Mouse (Mus musculus) gastrocnemius, postnatal 25 days (tissue): ENCODE data around the gene Ppp2r5d. TPM values are rescaled to one million over a fixed set of nuclear protein-coding genes. Genes with fewer than 3 reads are reported as not detected.

Experiments
- DNase-seq: peaks from one replicate; pipeline ENCODE4 v3.0.0; 2022
- total RNA-seq, 2 experiments: library from RNA; stranded (reverse); gene quantifications; 1 replicate in 1 of 2; 2 replicates in 1 of 2; pipeline ENCODE4 v1.2.3; 2021

Ppp2r5d gene
- total RNA-seq, 2 experiments from 2014 or later = 24.0 to 28.3 TPM

GRCm38 (mm10) chr17:46721077-46721476 lies 16.2 kb upstream of the Ppp2r5d start:
- no peak for DNase-seq

DNA sequence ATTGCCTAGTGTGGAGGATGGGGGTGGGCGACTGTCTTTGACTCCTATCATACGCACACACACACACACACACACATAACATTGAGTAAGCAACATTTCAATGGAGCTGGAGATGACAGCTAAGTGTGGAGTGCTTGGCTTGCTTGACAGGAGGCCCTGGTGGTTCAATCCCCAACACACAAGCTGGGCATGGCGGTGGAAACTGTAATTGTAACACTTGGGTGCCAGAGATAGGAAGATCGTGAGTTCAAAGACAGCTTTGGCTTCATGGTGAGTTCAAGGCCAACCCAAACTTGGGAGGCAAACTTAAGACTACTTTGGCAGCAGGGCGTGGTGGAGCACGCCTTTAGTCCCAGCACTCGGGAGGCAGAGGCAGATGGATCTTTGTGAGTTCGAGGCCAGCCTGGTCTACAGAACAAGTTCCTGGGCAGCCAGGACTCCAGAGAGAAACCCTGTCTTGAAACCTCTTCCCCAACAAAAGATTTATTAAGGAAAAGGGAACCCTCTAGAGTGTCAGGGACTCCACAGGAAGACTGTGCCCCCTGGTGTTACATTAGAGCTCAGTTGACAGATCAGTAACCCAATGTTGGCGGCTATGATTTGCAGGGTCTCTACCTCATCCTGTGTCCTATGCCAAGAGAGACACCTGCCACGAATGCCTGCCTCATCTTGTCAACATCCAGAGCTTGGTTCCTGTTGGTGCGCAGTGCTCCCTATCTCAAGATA lies 10.0 kb upstream of the Ppp2r5d start:
- no peak for DNase-seq

- DNase-seq = no peak
Observed at GRCm38 (mm10) chr17:46713849-46714248, 8.9 kb upstream of the Ppp2r5d start.

DNA sequence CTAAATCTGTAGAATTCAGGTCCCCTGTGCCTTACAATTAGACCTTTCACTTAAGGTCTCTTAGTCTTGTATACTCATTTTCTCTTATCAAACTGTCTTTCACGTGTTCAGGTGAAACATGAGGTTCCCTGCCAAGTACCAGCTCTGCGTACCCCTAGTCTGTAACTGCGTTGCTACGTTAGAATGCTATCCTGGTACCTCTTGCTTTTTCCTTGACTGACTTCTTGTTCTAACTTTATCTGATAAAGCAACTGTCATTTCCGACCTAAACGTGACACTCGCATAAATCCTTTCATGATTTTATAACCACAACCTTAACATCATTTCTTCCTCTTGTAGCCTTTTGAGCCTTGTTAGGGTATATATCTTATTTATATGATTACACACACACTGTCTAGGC lies 7.5 kb upstream of the Ppp2r5d start:
- no peak for DNase-seq

GRCm38 (mm10) chr17:46711612-46712271 lies 6.8 kb upstream of the Ppp2r5d start:
- peak; percentile 42 for DNase-seq

DNA sequence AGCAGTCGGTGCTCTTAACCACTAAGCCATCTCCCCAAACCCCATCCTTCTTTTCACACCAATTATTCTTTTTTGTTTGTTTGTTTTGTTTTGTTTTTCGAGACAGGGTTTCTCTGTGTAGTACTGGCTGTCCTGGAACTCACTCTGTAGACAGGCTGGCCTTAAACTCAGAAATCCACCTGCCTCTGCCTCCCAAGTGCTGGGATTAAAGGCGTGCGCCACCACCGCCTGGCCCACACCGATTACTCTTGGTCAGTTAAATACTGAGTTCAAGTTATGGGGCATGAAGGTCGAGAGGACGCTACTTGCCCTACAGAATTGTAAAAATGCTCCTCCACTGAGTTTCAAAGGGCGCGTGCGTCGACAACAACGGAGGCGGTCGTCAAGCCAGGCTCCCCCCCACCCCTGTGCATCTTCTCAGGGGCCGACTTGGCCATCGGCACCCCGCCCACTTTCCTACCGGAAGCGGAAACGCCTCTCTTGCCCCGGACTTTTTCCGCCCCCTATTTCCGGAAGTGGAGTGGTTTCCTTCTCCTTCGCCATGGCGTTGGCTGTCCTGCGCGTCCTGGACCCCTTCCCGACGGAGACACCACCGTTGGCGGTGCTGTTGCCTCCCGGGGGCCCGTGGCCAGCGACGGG lies 6.2 kb upstream of the Ppp2r5d start, which contains the start of gene Pex6:
Gene Pex6, plus strand, starts transcription at position 505 of the 639 bp plus-strand sequence.
- peak; percentile 91 for DNase-seq

DNA sequence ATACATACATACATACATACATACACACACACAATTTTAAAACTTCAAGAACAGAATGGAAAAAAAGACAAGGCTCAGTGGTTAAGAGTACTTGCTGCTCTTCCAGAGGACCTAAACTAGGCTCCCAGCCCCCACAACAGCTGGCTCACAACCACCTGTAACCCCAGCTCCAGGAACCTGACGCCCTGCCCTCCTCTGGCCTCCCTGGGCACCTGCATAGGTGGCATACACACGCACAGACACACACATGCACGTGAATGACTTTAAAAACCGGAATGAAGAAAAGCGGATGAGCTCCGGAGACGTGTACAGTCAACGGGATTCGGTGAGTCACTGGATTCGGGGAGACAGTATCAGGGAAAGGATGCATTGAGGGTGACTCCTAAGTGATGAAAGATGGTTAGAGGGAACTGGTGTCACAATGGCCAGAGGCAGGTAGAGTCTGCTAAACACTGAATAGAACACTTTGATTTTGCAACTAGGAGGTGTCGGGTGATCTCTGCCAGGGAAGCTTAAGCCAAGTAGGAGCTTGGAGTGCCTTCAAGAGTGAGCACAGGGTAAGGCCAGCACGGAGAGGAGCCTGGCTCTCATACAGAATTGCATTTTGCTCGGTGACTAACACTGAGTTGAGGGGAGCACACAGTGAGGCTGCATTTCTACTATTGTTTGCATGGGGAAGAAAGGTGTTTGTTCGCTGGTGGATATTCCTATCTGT lies 1.6 kb upstream of the Ppp2r5d start:
- DNase-seq = no peak

DNA sequence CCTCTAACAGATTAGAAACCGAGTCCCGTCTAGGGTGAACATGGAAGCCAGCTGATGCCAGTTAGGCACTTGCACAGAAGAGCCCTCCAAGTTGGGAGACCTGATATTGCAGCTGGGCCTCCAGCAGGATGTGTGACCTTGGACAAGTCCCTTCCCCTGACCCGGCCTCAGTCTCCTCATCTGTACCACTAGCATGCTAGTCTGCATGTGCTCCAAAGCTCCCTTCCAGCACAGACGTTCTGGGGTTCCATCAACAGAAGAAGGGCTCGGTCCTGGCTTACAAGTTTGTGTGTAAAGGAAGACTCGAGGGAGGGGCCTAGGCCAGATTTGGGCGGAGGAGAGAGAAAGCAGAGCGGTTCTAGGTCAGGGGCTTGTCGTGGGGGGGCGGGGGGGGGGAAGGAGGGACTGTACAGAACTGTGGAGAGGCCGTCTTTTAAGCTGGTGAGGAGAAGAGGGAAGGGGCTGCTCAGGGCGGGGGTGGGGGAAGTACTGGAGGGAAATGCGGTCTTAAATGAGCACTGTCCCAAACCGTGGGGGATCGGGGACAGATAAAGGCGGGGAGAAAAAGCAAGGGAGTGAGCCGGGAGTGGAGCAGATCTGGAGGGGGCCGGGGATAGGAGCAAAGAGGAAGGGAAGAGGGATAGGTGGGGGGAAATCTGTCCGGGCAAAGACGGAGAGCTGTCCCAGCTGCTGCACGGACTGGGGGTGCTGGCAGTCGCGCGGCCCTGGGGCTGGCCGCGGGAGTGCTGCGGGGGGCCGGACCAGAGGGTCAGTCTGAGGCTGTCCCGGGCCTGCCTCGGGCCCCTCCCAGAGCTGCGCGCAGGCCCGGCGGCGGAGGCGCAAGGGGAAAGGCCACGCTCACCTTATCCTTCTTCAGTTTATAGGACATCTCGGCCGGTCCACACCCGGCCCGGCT lies 682 bp downstream of the Ppp2r5d start:
- DNase-seq = no peak

GRCm38 (mm10) chr17:46702506-46702905 lies 2.4 kb downstream of the Ppp2r5d start:
- DNase-seq = no peak

GRCm38 (mm10) chr17:46702100-46702499 lies 2.8 kb downstream of the Ppp2r5d start:
- DNase-seq = no peak

DNA sequence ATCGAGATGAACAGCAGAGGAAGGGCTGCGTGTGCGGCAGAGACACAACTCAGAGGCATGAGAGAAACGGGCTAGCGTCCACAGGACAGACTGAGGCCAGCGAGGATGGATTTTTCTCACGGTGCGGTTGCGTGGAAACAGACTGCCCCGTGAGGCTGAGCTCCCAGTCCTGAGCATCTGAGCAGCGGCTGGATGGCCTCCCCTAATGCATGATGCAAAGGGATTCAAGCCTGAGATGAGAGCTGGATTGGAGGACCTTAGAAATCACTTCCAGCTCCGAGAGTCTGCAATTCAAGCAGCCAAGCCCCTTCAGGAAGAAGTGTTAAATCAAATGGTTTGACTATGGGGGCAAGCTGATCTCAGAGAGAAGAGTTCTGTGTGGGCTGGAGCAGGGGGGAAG lies 3.4 kb downstream of the Ppp2r5d start:
- DNase-seq = no peak

DNA sequence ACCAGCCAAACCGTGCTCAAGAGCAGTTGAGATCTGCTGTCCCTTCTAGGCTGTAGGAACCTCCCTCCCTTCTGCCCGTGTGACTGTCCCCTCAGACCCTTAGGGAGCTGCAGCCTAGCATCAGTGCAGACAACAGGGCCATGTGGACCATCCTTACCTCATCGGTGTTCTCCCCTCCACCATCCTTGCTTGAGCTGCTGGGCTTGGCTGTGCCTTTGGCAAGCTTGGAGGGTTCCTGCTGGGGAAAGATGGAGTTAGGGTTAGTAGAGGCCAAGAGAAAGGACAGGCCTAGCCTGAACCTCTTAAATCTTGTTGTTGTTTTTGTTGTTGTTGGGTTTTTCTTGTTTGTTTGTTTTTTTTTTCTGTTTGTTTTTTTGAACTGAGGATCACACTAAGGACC lies 5.0 kb downstream of the Ppp2r5d start:
- no peak for DNase-seq

DNA sequence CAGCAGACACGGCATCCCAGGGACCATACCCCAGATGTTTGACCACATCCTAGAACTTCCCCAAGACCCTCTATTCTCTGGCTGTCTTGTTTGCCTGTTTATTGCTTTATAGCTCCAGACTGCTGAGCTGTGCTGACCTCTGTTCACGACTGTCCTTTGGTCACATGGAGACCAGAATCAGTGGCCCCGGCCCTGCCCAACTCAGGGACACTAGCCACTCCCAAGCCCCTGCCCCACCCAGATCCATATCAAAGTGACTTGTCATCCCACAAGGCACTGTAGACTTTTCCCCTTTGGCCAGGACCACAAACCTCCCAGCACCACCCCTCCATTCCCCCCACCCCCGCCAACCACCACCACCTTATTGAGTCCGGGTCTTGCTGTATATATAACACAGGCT lies 5.7 kb downstream of the Ppp2r5d start:
- DNase-seq = no peak

GRCm38 (mm10) chr17:46698515-46698914 lies 6.4 kb downstream of the Ppp2r5d start:
- no peak for DNase-seq

DNA sequence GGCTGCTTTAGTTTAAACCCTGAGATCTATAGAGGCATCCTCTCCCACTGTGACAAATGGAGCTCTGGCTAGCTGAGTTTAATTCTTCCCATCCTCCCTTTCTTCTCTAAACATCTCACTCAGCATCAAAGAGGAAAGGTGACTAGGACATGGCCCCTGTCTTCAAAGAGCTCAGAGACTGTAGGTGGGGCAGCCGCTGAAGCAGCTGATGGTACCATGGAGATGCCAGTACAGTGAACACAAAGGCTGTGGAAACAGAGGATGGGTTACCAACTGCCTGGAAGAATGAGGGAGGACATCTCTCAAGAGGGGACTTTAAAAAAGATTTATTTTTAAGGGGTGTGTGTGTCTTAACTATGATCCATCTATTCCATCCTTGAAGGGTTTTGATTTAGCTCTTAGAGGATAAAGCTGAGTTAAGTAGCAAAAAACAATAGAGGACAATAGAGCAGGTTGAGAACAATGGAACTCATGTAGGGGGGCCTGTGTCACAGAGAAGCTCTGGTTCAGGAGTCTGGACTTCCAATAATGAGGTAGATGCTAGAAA lies 10.3 kb downstream of the Ppp2r5d start:
- no peak for DNase-seq

- no peak for DNase-seq
Observed at GRCm38 (mm10) chr17:46691390-46691789, 13.5 kb downstream of the Ppp2r5d start.

DNA sequence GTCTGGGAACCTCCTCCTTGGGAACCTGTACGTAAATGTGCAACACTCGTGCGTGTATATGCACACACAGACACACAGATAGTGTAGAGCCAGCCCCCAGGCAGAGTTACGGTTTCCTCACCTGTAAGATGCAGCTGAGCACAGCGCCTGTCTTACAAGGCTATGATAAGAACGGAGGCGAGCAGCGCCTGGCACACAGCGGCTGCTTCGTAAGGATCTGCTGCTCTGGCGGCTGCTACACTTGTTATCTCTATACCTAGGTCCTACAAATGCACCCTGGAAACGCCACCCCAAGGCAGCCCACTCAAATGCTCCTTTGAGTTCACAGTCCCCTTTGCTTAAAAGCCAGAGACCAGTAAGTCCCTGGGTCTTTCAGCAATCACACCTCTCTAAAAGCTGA lies 14.2 kb downstream of the Ppp2r5d start:
- DNase-seq = no peak

- DNase-seq = no peak
Observed at GRCm38 (mm10) chr17:46685913-46686312, 19.0 kb downstream of the Ppp2r5d start.

DNA sequence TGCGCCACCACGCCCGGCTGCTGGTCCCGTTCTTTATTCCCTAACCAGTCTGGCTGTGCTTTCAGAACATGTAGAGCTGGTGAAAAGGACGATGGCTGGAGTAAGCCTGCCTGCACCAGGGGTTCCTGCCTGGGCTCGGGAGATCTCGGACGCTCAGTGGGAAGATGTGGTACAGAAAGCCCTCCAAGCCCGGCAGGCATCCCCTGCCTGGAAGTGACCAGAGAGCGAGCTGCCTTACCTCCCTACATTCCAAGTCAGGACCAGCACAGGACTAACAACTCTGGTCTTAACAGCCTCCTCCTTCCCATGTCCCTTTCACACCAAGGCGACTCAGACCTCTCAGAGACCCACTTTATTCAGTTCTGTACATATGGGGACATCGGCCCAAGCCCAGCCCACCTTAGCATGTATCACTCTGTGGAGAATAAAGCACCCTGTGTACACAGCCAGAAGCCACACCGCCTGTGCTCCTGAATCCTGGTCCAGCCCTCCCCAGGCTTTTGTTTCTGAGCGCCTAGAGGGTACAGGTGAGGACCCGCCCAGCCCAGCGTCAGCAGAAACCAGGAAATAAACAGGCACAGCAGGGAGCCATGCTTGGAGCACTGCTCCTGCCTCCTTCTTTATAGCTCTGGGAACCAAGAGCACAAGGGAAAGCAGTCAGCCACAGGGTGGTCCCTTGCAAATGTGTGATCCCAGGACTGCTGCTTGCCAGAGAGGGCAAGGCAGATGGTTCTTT lies 22.1 kb downstream of the Ppp2r5d start:
- no peak for DNase-seq

GRCm38 (mm10) chr17:46681466-46682118 lies 23.3 kb downstream of the Ppp2r5d start:
- no peak for DNase-seq
